Mouse (Mus musculus) E14TG2a.4 (cell line): ENCODE data around the gene Akap8l.

Experiments used
- CTCF ChIP-seq: conservative IDR thresholded peaks from 2 replicates; pipeline ENCODE4 v1.5.1; 2014; ENCODE audit warnings: low read length
- NANOG ChIP-seq: IDR thresholded peaks from 2 replicates; pipeline ENCODE4 v1.6.1; 2014; ENCODE audit warnings: borderline replicate concordance, low read length, mixed read lengths

GRCm38 (mm10) chr17:32277201-32277600 is 73.2 kb downstream of the Akap8l start:
- no peak for TF ChIP-seq CTCF
- TF ChIP-seq NANOG, result no peak
